Mouse (Mus musculus): Measurements from ENCODE around the gene Aldh16a1.
"Not testable (repeated sequence)": the region's sequence is repeated elsewhere in the genome, so short reads cannot be mapped to it uniquely, and the experiment has no call there.

The Aldh16a1 gene

DNA sequence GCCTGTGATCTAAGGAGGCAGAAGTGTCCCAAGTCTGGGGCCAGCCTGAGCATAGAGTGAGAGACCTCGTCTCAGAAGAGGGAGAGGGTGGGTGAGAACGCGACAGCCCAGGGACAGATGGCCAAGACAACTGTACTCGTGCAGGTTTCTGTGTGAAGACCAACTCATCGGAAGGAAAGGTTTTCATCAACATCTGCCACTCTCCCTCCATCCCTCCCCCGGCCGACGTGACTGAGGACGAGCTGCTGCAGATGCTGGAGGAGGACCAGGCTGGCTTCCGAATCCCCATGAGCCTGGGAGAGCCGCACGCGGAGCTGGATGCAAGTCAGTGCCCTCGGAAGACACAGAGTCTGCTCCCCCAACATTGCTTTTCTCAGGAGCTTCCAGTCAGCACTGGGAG, 3.1 kb upstream of the Aldh16a1 start:
- peak; percentile 67 for DNase-seq (ENCODE audit: low read depth, low spot score)

GRCm38 (mm10) chr7:45156206-45156605, 1.8 kb upstream of the Aldh16a1 start:
- no peak for DNase-seq (ENCODE audit: low read depth, low spot score)

- no peak for DNase-seq (ENCODE audit: low read depth, low spot score)
Measured at GRCm38 (mm10) chr7:45155590-45155989, 1.2 kb upstream of the Aldh16a1 start.

DNA sequence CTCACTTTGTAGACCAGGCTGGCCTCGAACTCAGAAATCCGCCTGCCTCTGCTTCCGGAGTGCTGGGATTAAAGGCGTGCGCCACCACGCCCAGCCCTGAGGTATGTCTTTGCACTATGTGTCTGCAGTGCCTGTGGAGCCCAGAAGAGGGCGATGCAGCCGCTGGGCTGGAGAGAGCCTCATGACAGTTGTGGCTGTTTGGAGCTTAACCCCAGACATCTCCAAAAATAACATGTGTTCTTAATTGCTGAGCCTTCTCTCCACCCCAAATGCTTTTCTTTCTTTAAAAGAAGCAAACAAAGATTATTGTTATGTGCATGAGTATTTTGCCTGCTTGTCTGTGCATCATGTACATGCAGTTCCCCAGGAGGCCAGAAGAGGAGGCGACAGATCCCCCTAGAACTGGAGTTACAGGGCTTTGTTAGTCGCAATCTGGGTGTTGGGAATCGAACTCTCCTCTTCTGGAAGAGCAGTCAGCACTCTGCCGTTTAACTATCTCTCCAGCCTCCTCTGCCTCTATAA, 670 bp upstream of the Aldh16a1 start:
- DNase-seq (ENCODE audit: low read depth, low spot score) = no peak

DNA sequence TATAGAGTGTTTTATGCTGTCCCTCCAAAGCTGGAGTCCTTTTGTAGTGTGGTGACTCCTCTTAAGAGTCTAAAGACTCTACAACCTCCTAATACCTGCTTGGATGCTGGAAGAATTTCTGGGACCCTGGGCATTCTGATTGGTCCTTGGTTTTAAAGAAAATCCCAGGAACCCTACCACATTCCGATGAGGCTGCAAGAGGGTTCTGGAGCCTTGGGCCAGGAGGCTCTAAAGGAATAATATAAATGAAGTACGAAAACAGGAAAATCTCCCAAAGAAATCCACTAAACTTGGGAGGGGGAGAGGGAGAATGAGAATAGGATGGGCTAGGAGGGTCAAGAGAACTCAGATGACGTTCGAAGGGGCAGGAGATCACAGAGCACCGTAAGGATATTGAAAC, 798 bp downstream of the Aldh16a1 start:
- no peak for DNase-seq (ENCODE audit: low read depth, low spot score)

DNA sequence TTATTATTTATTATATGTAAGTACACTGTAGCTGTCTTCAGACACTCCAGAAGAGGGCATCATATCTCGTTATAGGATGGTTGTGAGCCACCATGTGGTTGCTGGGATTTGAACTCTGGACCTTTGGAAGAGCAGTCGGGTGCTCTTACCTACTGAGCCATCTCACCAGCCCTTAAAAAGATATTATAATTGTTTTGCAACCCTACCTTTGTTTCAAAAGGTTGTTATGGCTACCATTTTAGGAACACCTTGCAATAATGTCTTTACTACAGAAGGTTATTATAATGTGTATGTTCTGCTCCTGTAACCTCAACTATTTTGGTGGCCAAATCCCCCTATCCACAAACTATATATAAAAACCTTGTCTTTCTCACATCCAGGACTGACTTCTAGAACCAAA, 1.3 kb downstream of the Aldh16a1 start:
- not testable (repeated sequence) for DNase-seq (ENCODE audit: low read depth, low spot score)

DNA sequence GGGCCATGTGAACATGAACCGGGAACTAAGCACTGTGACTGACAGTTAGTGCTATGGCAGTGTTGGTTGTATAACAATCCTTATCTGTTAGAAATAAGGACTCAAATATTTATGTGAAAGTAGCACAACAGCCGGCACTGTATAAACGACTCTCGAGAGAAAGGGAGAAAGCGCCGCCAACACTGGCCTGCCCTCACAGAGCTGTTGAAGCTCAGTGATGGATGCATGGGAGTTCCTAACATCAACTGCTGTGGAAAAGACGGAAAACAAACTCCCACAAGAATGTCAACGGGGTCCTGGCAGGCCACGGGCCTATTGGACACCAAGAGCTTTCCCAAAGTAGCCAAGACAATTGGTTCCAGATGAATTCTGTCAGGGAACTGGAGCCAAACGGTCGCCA, 3.1 kb downstream of the Aldh16a1 start:
- no peak for DNase-seq (ENCODE audit: low read depth, low spot score)

DNA sequence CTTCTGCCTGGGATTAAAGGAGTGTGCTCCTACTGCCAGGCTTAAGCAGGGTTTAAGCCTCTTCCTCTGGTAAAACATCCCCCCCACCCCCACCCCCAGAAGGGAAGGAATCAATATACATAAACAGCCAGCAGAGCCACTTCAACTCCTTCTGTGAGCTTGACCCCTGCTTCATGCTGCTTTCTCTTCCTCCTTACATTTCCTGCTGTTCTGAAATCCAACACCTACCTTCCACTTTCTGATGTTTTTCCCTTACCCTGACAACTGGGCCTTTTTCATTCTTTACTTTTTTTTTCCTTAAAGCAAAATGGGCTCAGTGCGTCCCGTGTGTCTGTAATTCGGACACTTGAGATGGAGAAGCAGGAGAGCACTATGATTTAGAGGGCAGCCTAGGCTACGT, 4.1 kb downstream of the Aldh16a1 start:
- DNase-seq (ENCODE audit: low read depth, low spot score) = no peak

- no peak for DNase-seq (ENCODE audit: low read depth, low spot score)
Measured at GRCm38 (mm10) chr7:45149545-45149944, 4.8 kb downstream of the Aldh16a1 start.

DNA sequence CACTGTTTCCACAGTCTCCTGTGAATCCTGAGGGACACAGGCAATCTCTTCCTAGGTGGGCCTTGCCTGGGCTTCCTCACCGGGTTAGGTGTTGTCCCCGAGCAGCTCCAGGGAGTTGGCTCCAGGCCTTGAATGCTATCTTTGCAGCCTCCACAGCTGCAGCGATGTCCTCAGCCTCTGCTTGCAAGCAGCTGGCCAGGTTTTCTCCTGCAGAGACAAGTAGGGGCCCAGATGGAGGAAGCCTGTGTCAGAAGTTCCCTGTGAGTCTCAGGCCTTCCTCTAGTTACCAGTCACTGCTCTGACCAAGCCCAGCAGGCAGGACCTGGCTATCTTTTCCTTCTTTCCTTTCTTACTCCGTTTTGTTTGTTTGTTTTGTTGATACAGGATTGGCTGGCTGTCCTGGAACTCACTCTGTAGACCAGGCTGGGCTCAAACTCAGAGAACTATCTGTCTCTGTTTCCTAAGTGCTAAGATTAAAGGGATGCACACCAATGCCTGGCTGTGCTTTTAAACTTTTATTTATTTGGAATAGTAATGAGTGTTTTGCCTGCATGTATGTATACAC, 5.8 kb downstream of the Aldh16a1 start:
- DNase-seq (ENCODE audit: low read depth, low spot score) = no peak

DNA sequence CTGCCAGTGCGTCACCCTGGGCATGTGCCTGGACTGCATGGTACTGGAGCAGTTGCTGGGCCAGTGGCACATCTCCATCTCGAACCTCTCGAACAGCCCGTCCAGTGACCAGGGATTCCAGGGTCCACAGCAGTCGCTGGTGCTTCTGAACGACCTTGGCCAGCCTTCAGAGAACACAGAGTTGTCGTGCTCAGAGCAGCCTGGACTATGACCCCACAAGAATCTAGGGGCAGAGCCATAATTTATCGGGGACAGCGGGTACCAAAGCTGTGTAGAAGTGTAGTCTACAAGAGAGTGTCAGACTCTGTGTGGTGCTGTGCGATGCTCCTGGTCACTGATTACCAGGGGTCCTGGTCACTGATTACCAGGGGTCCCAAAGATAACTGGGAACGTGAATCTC, 6.5 kb downstream of the Aldh16a1 start:
- no peak for DNase-seq (ENCODE audit: low read depth, low spot score)

- DNase-seq (ENCODE audit: low read depth, low spot score) = no peak
Measured at GRCm38 (mm10) chr7:45147267-45147666, 7.1 kb downstream of the Aldh16a1 start.

DNA sequence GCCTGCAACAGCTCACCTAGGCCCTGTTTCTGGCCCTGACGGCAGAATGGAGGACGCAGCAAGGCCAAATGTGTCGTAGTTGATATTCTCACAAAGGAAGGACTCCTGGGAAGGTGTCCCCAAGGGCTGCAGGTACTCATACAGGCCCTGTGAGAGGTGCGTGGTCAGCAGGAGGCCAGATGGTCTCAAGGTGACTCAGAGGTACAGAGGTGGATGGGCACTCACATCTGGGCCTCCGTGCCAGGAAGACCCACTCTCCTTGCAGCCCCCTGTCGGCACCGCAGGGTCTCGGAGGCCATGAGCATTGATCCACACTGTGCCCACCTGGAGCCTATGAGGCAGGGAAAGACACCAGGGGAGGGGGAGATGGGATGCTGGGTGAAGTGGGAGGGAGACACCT, 8.9 kb downstream of the Aldh16a1 start:
- no peak for DNase-seq (ENCODE audit: low read depth, low spot score)

- no peak for DNase-seq (ENCODE audit: low read depth, low spot score)
Measured at GRCm38 (mm10) chr7:45144368-45145174, 9.8 kb downstream of the Aldh16a1 start.

DNA sequence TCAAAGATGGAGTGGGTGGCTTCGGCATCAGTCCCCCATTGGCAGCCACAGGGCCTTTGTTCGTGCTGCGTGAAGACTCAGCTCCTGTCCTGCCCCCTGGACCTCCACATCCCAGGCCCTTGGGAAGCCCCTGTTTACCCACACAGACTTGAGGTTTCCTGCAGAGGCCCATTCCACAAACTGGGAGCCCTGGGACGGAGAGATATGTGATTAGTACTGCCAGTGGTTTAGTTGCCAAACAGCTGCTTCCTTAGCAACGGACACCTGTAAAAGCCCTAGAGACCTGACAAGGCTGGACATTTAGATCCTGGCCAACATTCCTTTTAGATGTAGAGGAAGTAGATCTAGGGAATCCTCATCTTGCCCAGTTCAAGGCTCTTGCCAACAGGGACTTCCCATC, 12.5 kb downstream of the Aldh16a1 start:
- no peak for DNase-seq (ENCODE audit: low read depth, low spot score)

DNA sequence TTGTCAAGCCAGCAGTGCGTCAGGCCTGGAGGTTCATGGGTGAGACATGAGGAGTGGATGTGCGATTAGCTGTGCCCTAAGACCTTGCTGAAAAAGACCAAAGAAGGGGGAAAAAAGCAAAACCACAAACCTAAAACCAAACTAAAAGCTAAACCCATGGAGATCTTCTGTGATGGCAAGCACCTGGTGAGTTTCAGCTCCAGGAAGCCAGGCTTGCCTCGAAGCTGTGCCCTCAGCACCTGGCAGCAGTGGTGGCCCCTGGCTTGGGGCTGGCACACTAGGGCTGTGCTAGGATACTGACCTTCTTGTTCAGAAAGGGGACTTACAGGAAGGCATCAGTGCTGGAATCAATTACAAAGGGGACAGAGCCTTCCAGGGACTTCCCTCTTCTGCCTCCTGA, 13.1 kb downstream of the Aldh16a1 start:
- no peak for DNase-seq (ENCODE audit: low read depth, low spot score)

GRCm38 (mm10) chr7:45139904-45140723, 14.3 kb downstream of the Aldh16a1 start:
- DNase-seq (ENCODE audit: low read depth, low spot score) = no peak

GRCm38 (mm10) chr7:45138403-45138802, 16.0 kb downstream of the Aldh16a1 start:
- no peak for DNase-seq (ENCODE audit: low read depth, low spot score)

DNA sequence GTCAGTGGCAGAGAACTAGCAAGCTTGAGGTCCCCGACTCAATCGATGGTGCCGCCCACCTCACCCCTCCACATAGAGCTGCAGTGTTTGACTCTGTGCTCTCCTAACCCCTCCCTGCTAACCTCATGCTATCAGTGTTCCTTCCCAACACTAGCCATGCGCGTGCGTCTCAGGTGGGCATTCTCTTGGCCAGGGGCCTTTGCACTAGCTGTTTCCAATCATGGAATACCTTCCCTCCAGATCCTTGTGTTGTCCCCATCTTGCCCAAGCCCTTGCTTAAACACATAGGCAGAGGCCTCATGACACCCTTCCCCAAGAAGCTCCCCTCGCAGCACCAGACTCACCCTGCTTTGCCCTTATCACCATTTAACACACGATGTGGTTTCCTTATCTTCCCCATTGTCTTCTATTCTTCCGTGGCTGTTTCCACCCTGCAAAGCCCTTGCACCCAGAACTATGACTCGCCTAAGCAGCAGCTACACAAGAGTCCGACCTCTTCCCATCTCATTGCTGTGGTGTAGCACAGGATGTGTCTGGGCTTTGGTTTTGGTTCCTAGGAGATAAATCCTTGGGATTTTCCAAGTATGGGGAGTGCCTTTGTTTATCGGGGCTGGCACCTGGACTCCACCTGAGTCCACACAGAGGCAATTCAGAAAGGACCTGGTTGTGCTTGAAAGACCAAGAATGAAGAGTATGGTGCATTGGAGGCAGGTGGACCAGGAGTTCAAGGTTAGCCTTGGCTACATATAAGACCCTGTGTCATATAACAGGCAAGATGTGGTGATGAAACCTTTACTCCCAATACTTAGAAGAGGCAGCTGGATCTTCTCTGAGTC, 17.0 kb downstream of the Aldh16a1 start:
- DNase-seq (ENCODE audit: low read depth, low spot score) = no peak

DNA sequence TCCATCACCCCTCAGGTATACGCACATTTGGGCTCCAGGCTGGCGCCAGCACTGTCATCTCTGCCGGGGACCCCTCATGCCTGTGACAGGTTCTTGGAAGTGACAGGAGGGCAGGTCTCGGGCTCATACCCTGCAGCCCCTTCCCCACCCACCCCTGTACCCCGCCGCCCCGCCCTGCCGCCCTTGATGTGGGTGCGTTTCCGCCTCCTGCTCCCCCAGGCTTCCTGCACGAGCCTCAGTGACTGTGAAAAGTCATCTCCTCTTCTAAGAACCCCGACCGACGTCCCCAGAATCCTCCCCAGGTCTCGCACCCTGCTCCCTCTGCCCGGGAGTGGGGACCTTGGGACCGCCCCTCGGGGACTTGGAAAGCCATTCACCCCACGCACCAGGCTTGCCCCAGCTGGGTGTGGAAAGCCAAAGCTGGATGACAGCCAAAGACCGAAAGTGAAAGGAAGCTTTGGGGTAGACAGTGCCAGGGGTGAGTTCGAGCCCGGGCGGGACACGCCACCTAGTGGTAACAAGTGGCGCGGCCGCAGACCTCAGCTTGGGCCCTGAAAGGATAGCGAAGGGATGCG, 18.3 kb downstream of the Aldh16a1 start, which contains the start of the genes Gm45713 and Flt3l:
Gene Gm45713, minus strand, starts transcription at position 239 of the 575 bp plus-strand sequence.
Gene Flt3l, minus strand, starts transcription at position 440 of the 575 bp plus-strand sequence.
- peak; percentile 61 for DNase-seq (ENCODE audit: low read depth, low spot score)

DNA sequence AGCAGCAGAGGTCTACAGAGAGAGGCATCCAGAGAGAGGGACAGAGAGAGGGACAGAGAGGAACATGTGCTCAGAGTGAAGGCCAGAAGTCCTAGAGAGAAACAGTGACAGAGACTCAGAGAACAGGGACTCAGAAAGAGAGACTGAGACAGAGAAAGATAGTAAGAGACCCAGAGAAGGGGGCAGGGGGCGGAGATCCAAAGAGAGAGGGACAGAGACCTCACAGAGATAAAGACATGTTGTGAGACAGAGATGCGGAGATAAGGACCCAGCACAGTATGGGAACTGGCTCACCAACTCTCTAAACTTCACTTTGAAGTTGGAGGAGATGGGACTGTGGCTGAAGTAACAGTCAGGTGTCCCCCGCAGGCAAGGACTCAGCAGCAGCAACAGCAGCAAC, 19.0 kb downstream of the Aldh16a1 start:
- DNase-seq (ENCODE audit: low read depth, low spot score) = no peak
